In the genomic region with DNA sequence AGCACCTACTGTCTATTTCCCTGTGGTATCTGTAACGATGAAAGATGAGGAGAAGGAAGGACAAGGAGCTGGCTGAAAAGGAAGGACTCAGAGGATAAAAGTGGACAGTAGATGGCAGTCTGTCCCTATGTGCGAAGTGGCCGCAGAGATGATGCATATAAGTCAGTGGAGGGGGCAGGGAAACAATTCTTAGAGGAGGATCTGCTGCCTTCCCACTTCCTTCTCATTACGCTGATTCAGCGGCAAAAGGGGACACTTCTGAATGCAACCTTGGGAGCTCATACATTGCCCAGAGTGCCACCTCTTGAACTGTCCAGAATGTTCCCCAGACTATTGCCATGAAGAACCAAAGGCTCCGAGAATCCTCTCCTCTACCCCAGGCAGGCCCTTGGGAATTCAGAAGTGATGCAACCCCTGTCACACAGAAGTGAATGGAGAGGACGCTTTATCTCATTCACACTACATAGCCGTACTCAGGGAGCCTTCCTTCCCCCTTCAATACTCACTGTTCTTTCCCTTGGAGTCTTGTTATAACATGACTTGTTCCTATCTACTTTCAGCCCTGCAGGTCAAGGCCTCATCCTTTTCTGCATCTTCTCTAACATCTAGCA, we compare ENCODE assay signal across 8 mouse cellular contexts. TPM values are rescaled to one million over a fixed set of nuclear protein-coding genes. Genes with fewer than 3 reads are reported as not detected.
DNase-seq lines count a peak whose midpoint lies in the region; ATAC-seq and TF ChIP-seq lines count a peak whose summit lies in the region.

No protein-coding gene starts in this region.

- H3K36me3 ChIP-seq in liver, adult 2 months (ENCODE audit: control insufficient read depth, insufficient read depth, low read length) = no peaks in the 10 kb centered on the region
- no peaks in the 10 kb centered on the region for H3K36me3 ChIP-seq in liver, embryonic 12.5 days
- no peaks in the 10 kb centered on the region for H3K36me3 ChIP-seq in hindbrain, embryonic 11.5 days (ENCODE audit: control insufficient read depth, insufficient read depth, low read length)
- no peaks in the 10 kb centered on the region for H3K36me3 ChIP-seq in midbrain, embryonic 14.5 days (ENCODE audit: control insufficient read depth, insufficient read depth, low read length)

- no peaks in the 10 kb centered on the region for H3K79me2 ChIP-seq in liver, adult 2 months (ENCODE audit: control insufficient read depth, insufficient read depth, low read length)

- H3K27me3 ChIP-seq in liver, adult 2 months (ENCODE audit: control insufficient read depth, insufficient read depth, low read length) = no peaks in the 10 kb centered on the region
- H3K27me3 ChIP-seq in liver, embryonic 12.5 days (replicated peaks) = no peaks in the 10 kb centered on the region
- no peaks in the 10 kb centered on the region for H3K27me3 ChIP-seq in hindbrain, embryonic 11.5 days (ENCODE audit: control insufficient read depth, insufficient read depth, low read length)
- no peaks in the 10 kb centered on the region for H3K27me3 ChIP-seq in midbrain, embryonic 14.5 days (ENCODE audit: control insufficient read depth, insufficient read depth, low read length)

- no peaks in the 10 kb centered on the region for H3K9me3 ChIP-seq in liver, embryonic 12.5 days (replicated peaks)
- H3K9me3 ChIP-seq in hindbrain, embryonic 11.5 days (ENCODE audit: control insufficient read depth, low read length) = no peaks in the 10 kb centered on the region
- no peaks in the 10 kb centered on the region for H3K9me3 ChIP-seq in midbrain, embryonic 14.5 days (ENCODE audit: control insufficient read depth, low read length)

- peak; percentile 55; the same call in 1 of the 2 replicates for TF ChIP-seq CTCF in liver, adult 2 months (IDR thresholded peaks at IDR 0.05; ENCODE audit: low read depth, low read length)

- H3K27ac ChIP-seq in liver, adult 2 months (replicated peaks; ENCODE audit: insufficient read depth, low read depth, low read length) = no peak overlapping the region
- no peak overlapping the region for H3K27ac ChIP-seq in liver, embryonic 12.5 days
- no peak overlapping the region for H3K27ac ChIP-seq in hindbrain, embryonic 11.5 days (ENCODE audit: low read depth, low read length)
- no peak overlapping the region for H3K27ac ChIP-seq in midbrain, embryonic 14.5 days (replicated peaks; ENCODE audit: low read depth, low read length)

- intact Hi-C loops in gastrocnemius, postnatal 36 days (cut with DNase I) = no loop called here

- no peak overlapping the region for H3K4me3 ChIP-seq in liver, adult 2 months (ENCODE audit: insufficient read depth, low read depth, low read length)
- H3K4me3 ChIP-seq in liver, embryonic 12.5 days = no peak overlapping the region
- no peak overlapping the region for H3K4me3 ChIP-seq in hindbrain, embryonic 11.5 days (ENCODE audit: low read depth, low read length)
- no peak overlapping the region for H3K4me3 ChIP-seq in midbrain, embryonic 14.5 days (replicated peaks; ENCODE audit: low read depth, low read length)

- WGBS in liver, adult 2 months = 45% methylated on average over 8 of the region's 8 CpGs
- WGBS in liver, embryonic 12.5 days (ENCODE audit: insufficient replicate concordance) = 23% methylated on average over 8 of the region's 8 CpGs
- WGBS in hindbrain, embryonic 11.5 days = 45% methylated on average over 8 of the region's 8 CpGs
- WGBS in midbrain, embryonic 14.5 days = 47% methylated on average over 8 of the region's 8 CpGs

- H3K4me1 ChIP-seq in liver, adult 2 months (ENCODE audit: control insufficient read depth, insufficient read depth, low read length) = peaks cover 5% of the 10 kb centered on the region
- H3K4me1 ChIP-seq in liver, embryonic 12.5 days = no peaks in the 10 kb centered on the region
- no peaks in the 10 kb centered on the region for H3K4me1 ChIP-seq in hindbrain, embryonic 11.5 days (replicated peaks; ENCODE audit: control insufficient read depth, insufficient read depth, low read length)
- no peaks in the 10 kb centered on the region for H3K4me1 ChIP-seq in midbrain, embryonic 14.5 days (ENCODE audit: control insufficient read depth, insufficient read depth, low read length)

- no peak overlapping the region for H3K9ac ChIP-seq in liver, adult 2 months (ENCODE audit: low read depth, low read length)
- H3K9ac ChIP-seq in liver, embryonic 12.5 days = no peak overlapping the region
- no peak overlapping the region for H3K9ac ChIP-seq in hindbrain, embryonic 11.5 days (ENCODE audit: low read depth, low read length)
- no peak overlapping the region for H3K9ac ChIP-seq in midbrain, embryonic 14.5 days (replicated peaks; ENCODE audit: low read length)

- TF ChIP-seq POLR2A in liver, adult 2 months (IDR thresholded peaks at IDR 0.05; ENCODE audit: extremely low read depth, insufficient read depth, low read length) = no peak

- ATAC-seq in liver, embryonic 12.5 days = no peak
- ATAC-seq in hindbrain, embryonic 11.5 days (ENCODE audit: low FRiP score) = no peak
- ATAC-seq in midbrain, embryonic 14.5 days (ENCODE audit: low FRiP score, low TSS enrichment) = no peak
- ATAC-seq in erythroid progenitor cell, adult 5-6 weeks (replicated peaks; ENCODE audit: low FRiP score, poor library complexity, severe bottlenecking) = no peak

- DNase-seq in liver, adult 2 months (ENCODE audit: extremely low read depth, low read depth, low spot score) = peak; percentile 42
- DNase-seq in cerebellum, adult 9-11 months = peak; percentile 69
- peak; percentile 48 for DNase-seq in hindbrain, embryonic 11.5 days (ENCODE audit: low spot score)
- DNase-seq in midbrain, embryonic 14.5 days = peak; percentile 74
- DNase-seq in gastrocnemius, postnatal 36 days = no peak
- DNase-seq in thymus, postnatal 4 days = no peak

- no peak overlapping the region for H3K4me2 ChIP-seq in liver, embryonic 12.5 days
- H3K4me2 ChIP-seq in hindbrain, embryonic 11.5 days (replicated peaks; ENCODE audit: low read depth, low read length) = no peak overlapping the region
- H3K4me2 ChIP-seq in midbrain, embryonic 14.5 days (ENCODE audit: low read length) = no peak overlapping the region

RNA-seq across cellular contexts. Expression of gene Ntf3, which starts 12.2 kb away (rescaled TPM):
- 1.1 and 1.3 TPM in 2 replicates for total RNA-seq in liver, adult 2 months (2014; rRNA removed)
- polyA plus RNA-seq in liver, adult 2 months (2012; rRNA removed) = 0.33 and 0.57 TPM in 2 replicates
- polyA plus RNA-seq in liver, embryonic 12.5 days (2016; fragmentation: Nextera tagmentation; extraction: Ambion mirVana) = 2.2 and 2.4 TPM in 2 replicates
- 4.5 and 5.8 TPM in 2 replicates for polyA plus RNA-seq in hindbrain, embryonic 11.5 days (2014; fragmentation: Nextera tagmentation; extraction: Ambion mirVana)
- 1.4 and 1.8 TPM in 2 replicates for polyA plus RNA-seq in midbrain, embryonic 14.5 days (2014; fragmentation: Nextera tagmentation; extraction: Ambion mirVana)
- 1 to 10 TPM; 1.5 to 1.6 TPM for total RNA-seq in gastrocnemius, postnatal 36 days (2021)
- not detected in 2 replicates for total RNA-seq in erythroid progenitor cell, adult 5-6 weeks (2015; ENCODE audit: low replicate concordance)
- not detected in 2 replicates for total RNA-seq in erythroid progenitor cell, adult 5-6 weeks (2017; ENCODE audit: low replicate concordance)

Comparison
In these comparisons a context has a peak if more than half of its experiments do, and no peak if none do; other contexts are left out.
1. DNase-seq: peak in liver, adult 2 months (single experiment), cerebellum, adult 9-11 months (single experiment), hindbrain, embryonic 11.5 days (single experiment) and midbrain, embryonic 14.5 days (single experiment); none in gastrocnemius, postnatal 36 days (0 of 2) and thymus, postnatal 4 days (single experiment).